Mouse (Mus musculus) liver, embryonic 11.5 days (tissue): ENCODE results near the gene Enox1. TPM values are rescaled to one million over a fixed set of nuclear protein-coding genes. Genes with fewer than 3 reads are reported as not detected.
A peak's percentile ranks its signal among the peaks of the same experiment; 100 is the strongest.

Source experiments
- ATAC-seq: fragments of 200-750 bp; cut with Nextera tagmentation; replicated peaks from 2 replicates; pipeline ENCODE4 v1.8.0; 2017; ENCODE audit warnings: moderate number of reproducible peaks, mild to moderate bottlenecking, moderate TSS enrichment, moderate library complexity; ENCODE audit not compliant: low FRiP score
- DNase-seq: peaks from one replicate; pipeline ENCODE4 v3.0.0-alpha.2; 2017; ENCODE audit warnings: low spot score
- H3K27ac ChIP-seq: fragments of 300-500 bp; sonication (generic); 2 replicates; pipeline ENCODE4 v1.5.1; 2014; ENCODE audit warnings: mild to moderate bottlenecking, low read depth, low read length, control low read depth
- H3K27me3 ChIP-seq: fragments of 300-500 bp; sonication (generic); replicated peaks from 2 replicates; pipeline ENCODE4 v1.6.1; 2014; ENCODE audit warnings: low read length, mixed read lengths; ENCODE audit not compliant: control insufficient read depth, insufficient read depth
- H3K36me3 ChIP-seq: fragments of 300-500 bp; sonication (generic); 2 replicates; pipeline ENCODE4 v1.6.1; 2014; ENCODE audit warnings: mild to moderate bottlenecking, low read length, moderate library complexity, mixed read lengths; ENCODE audit not compliant: control insufficient read depth, insufficient read depth
- H3K4me1 ChIP-seq: fragments of 300-500 bp; sonication (generic); replicated peaks from 2 replicates; pipeline ENCODE4 v1.6.1; 2014; ENCODE audit warnings: low read length, mixed read lengths; ENCODE audit not compliant: control insufficient read depth, insufficient read depth
- H3K4me2 ChIP-seq: fragments of 300-500 bp; sonication (generic); 2 replicates; pipeline ENCODE4 v1.6.1; 2014; ENCODE audit warnings: mild to moderate bottlenecking, control low read depth, moderate library complexity
- H3K4me3 ChIP-seq: fragments of 300-500 bp; sonication (generic); 2 replicates; pipeline ENCODE4 v1.5.1; 2014; ENCODE audit warnings: low read depth, low read length, control low read depth
- H3K9ac ChIP-seq: fragments of 300-500 bp; sonication (generic); 2 replicates; pipeline ENCODE4 v1.6.1; 2014; ENCODE audit warnings: low read depth, low read length, control low read depth
- H3K9me3 ChIP-seq: fragments of 300-500 bp; sonication (generic); 2 replicates; pipeline ENCODE4 v1.6.1; 2016; ENCODE audit warnings: low read length, inconsistent platforms, mixed read lengths; ENCODE audit not compliant: control insufficient read depth
- WGBS: fragments of 180-500 bp; shearing (Covaris S2); extraction: QIAGEN DNeasy Blood & Tissue Kit; methylation state at CpG from one replicate; pipeline ENCODE4 v1.1.7; 2014; 5-methylcytosine and 5-hydroxymethylcytosine counted together
- polyA plus RNA-seq: library from polyadenylated mRNA; unstranded; fragments of >200 nt; fragmentation: Nextera tagmentation; extraction: Ambion mirVana; gene quantifications from 2 replicates; pipeline ENCODE4 v1.2.1, GENCODE M21; 2014

Enox1 gene
- polyA plus RNA-seq, 1 experiment from 2014 or later = 0.92 TPM

DNA sequence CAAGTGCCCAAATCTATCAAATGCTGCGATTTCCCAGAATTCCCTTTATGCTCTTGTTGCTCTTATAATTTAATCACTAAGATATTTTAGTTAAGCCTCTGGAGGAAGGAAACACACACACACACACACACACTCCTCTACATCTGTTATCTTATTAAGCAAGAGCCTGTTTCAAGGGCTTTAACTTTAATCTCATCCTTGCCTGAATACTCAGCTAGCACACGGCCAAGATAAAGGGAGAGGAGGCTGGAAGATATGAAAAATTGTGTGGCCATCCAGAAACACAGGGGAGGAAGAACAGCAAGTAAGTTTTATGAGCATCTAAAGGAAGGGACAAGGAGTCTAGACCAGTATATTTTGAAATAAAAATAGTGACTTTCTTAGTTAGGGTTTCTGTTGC is 489.6 kb downstream of the Enox1 start:
- no peaks in the 10 kb centered on the region for H3K9me3 ChIP-seq
- WGBS = 74% methylated on average over 2 of the region's 2 CpGs
- DNase-seq (no peak), ATAC-seq (no peak)
- H3K4me1 ChIP-seq = no peaks in the 10 kb centered on the region
- no peak overlapping the region for H3K9ac ChIP-seq
- no peak overlapping the region for H3K4me2 ChIP-seq
- H3K4me3 ChIP-seq = no peak overlapping the region
- no peak overlapping the region for H3K27ac ChIP-seq
- no peaks in the 10 kb centered on the region for H3K27me3 ChIP-seq
- no peaks in the 10 kb centered on the region for H3K36me3 ChIP-seq

DNA sequence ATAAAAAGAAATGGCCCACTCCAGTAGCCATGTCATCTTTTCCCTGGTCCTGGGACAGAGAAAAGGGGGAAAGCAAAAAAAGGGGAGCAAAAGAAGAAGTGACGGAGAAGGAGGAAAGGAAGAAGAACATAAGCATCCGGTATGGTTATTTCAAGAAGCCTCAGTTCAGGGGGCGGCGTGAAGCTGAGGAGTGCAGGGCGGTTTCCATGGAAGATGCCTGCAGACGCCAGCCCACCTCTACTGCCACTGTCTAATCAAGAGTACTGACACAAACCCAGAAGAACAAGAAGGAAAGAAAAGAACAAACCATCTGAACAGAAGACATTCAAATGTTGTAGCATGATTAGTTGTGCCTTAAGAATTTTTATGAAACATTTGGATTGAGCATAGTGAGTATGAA is 490.5 kb downstream of the Enox1 start:
- no peaks in the 10 kb centered on the region for H3K36me3 ChIP-seq
- 92% methylated on average over 6 of the region's 6 CpGs for WGBS
- H3K9me3 ChIP-seq = no peaks in the 10 kb centered on the region
- no peaks in the 10 kb centered on the region for H3K27me3 ChIP-seq
- no peak overlapping the region for H3K27ac ChIP-seq
- DNase-seq (no peak), ATAC-seq (no peak)
- no peaks in the 10 kb centered on the region for H3K4me1 ChIP-seq
- H3K4me3 ChIP-seq = no peak overlapping the region
- H3K9ac ChIP-seq = no peak overlapping the region
- H3K4me2 ChIP-seq = no peak overlapping the region

DNA sequence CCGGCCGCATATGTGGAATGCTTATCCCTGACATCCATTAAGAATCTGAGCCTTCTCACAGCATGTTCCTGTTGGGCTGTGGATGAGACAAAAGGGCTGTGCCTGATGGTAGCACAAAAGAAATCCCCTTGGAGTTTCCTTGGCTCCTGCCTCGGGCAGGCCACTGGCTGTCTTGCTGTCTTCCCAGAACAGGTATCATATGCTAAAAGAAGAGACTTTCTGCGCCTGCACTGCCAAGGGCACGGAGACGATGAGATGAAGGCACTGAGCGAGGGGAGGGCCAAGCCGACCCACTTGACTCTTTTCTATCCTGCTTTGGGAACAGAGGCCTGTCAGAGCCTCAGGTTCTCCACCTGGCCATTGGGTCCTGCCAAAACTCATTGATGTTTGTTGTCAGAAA is 491.7 kb downstream of the Enox1 start:
- Histone ChIP-seq H3K27me3 (no peaks in the 10 kb centered on the region), H3K36me3 (no peaks in the 10 kb centered on the region), H3K4me3 (no peak overlapping the region), H3K9ac (no peak overlapping the region), H3K27ac (no peak overlapping the region), H3K4me2 (no peak overlapping the region), H3K4me1 (no peaks in the 10 kb centered on the region), H3K9me3 (no peaks in the 10 kb centered on the region)
- ATAC-seq (no peak), DNase-seq (no peak)
- 83% methylated on average over 8 of the region's 8 CpGs for WGBS

DNA sequence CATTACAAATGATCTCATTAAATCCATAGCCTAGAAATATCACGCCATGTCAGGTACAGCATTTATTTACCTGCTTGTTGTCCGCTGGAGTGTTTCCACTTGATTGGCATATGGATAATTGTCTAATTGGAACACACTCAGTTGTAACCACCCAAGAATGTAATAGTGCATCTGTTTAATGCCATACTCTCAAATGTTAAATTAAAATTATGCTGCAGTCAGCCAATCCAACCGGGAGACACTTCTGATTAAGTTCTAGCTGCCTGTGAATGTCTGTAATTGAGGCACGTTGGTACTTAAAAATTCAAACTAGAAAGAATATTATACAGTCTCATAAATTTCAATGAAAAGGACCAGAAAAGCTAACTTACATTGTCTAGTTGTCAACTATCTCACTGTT is 502.2 kb downstream of the Enox1 start:
- H3K4me3 ChIP-seq = no peak overlapping the region
- H3K9me3 ChIP-seq = peaks cover 5% of the 10 kb centered on the region; the same call in 1 of the 2 replicates
- H3K4me2 ChIP-seq = no peak overlapping the region
- no peak overlapping the region for H3K27ac ChIP-seq
- no peaks in the 10 kb centered on the region for H3K27me3 ChIP-seq
- ATAC-seq (no peak), DNase-seq (no peak)
- H3K4me1 ChIP-seq = no peaks in the 10 kb centered on the region; the same call in 1 of the 2 replicates
- H3K36me3 ChIP-seq = no peaks in the 10 kb centered on the region
- 83% methylated on average over 4 of the region's 4 CpGs for WGBS
- no peak overlapping the region for H3K9ac ChIP-seq

DNA sequence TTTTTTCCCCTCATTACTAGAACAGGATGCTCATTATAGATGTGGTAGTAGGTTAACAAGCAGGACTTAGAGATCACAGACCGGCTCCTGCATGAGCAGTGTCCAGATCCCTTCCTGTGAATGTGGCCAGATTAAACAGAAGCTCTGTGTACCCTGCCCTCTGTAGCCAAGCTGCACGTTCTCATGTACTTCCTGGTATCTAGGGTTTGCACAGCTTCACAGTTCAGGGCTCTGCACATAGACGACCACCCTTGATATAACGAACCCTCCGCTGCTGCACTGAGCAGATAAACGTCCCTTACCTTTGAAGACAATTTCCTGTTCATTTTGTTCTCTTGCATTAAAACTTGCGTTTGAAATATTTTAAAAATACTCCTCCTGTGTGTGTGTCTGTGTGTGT is 505.7 kb downstream of the Enox1 start:
- H3K36me3 ChIP-seq = no peaks in the 10 kb centered on the region
- no peaks in the 10 kb centered on the region for H3K9me3 ChIP-seq
- ATAC-seq (peak; percentile 51), DNase-seq (no peak)
- H3K27me3 ChIP-seq = no peaks in the 10 kb centered on the region
- no peak overlapping the region for H3K9ac ChIP-seq
- 42% methylated on average over 7 of the region's 7 CpGs for WGBS
- H3K4me1 ChIP-seq = no peaks in the 10 kb centered on the region; the same call in 1 of the 2 replicates
- no peak overlapping the region for H3K4me3 ChIP-seq
- H3K4me2 ChIP-seq = no peak overlapping the region
- H3K27ac ChIP-seq = no peak overlapping the region

DNA sequence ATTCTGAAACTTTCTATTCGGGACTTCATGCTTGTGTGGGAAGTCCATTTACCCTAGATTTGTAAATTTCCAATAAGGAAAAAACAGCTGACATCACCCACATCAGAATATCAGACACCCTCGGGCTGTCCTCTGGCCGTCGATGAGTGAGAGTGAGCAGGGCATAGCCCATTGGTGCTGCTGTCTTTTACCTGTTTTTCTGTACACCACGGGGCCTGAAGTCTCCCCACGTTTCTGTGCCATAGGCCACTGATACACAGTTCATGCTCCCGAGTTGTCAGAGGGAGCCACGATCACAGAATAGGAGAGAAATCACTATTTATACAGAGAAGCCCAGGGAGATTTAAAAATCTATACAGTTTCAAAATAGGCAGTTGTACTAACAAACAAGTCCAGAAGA is 506.4 kb downstream of the Enox1 start:
- Histone ChIP-seq H3K4me2 (no peak overlapping the region), H3K4me1 (no peaks in the 10 kb centered on the region; the same call in 1 of the 2 replicates), H3K36me3 (no peaks in the 10 kb centered on the region), H3K9ac (no peak overlapping the region), H3K27ac (no peak overlapping the region), H3K4me3 (no peak overlapping the region), H3K27me3 (no peaks in the 10 kb centered on the region), H3K9me3 (no peaks in the 10 kb centered on the region)
- 75% methylated on average over 8 of the region's 8 CpGs for WGBS
- ATAC-seq (no peak), DNase-seq (no peak)

DNA sequence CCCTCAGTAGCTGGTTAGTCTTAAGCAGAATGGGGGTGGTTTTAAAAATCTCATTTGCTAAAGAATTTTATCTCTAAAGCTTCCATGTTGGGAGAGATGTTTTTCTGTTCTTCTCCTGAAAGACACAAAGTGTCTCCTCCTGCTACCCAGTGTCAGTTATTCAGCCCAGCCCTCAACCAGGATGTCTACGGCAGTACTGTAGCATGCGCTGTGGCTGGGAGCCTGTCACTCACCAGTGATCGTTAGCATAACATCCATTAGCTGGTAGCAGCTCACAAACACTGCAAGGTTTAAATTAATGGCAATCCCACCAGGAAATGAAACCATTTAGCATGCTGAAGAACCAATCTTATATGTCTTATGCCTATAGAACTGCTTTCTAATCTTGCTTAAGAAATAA is 511.5 kb downstream of the Enox1 start:
- Histone ChIP-seq H3K4me1 (peaks cover 5% of the 10 kb centered on the region; the same call in 1 of the 2 replicates), H3K27me3 (no peaks in the 10 kb centered on the region), H3K36me3 (no peaks in the 10 kb centered on the region), H3K9me3 (no peaks in the 10 kb centered on the region), H3K4me3 (no peak overlapping the region), H3K27ac (no peak overlapping the region), H3K9ac (no peak overlapping the region), H3K4me2 (no peak overlapping the region)
- ATAC-seq = no peak
- DNase-seq = no peak
- 67% methylated on average over 3 of the region's 3 CpGs for WGBS

DNA sequence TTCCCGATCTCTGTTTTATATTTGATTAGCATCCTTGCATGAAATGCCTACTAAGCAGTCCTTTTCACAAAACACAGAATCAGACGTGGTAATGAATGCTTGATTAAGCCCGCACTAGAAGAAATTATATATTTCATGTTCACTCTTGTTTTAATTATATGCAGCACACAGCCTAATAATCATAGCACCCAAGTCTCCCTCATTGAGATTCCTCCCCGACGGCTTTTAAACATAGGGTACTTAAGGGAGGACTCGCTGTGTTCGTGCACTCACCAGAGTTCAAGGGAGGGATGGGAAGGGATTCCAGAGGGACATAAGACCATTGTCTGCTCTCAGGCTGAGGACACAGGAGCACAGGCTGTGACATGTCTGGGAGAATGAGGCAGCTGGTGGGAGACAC is 512.9 kb downstream of the Enox1 start:
- Histone ChIP-seq H3K4me2 (no peak overlapping the region), H3K4me3 (no peak overlapping the region), H3K9ac (no peak overlapping the region), H3K9me3 (no peaks in the 10 kb centered on the region), H3K27me3 (no peaks in the 10 kb centered on the region), H3K4me1 (peaks cover 5% of the 10 kb centered on the region; the same call in 1 of the 2 replicates), H3K27ac (no peak overlapping the region), H3K36me3 (no peaks in the 10 kb centered on the region)
- 85% methylated on average over 7 of the region's 7 CpGs for WGBS
- ATAC-seq (no peak), DNase-seq (no peak)

DNA sequence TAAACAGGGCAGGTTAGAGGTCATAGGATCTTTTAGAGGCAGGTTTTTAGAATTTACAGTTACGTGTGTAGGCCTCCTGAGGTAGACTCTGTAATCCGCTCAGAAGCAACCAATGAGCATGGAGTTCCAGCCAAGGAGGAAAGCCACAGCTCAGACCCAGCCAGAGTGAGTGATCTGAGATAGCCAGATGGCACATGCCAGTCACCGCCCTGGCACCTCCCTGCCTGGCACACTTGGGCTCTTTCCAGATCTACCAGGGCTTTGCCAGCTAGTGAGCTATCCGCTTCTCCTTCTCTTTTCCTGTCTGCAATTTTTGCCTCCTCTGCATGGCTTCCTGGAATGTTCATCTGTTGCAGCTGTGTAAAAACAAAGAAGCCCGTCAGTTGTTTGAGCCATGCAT is 514.4 kb downstream of the Enox1 start:
- Histone ChIP-seq H3K27me3 (no peaks in the 10 kb centered on the region), H3K9me3 (no peaks in the 10 kb centered on the region), H3K4me1 (peaks cover 5% of the 10 kb centered on the region; the same call in 1 of the 2 replicates), H3K36me3 (no peaks in the 10 kb centered on the region), H3K4me3 (no peak overlapping the region), H3K9ac (no peak overlapping the region), H3K27ac (no peak overlapping the region), H3K4me2 (no peak overlapping the region)
- 80% methylated on average over 5 of the region's 5 CpGs for WGBS
- no peak for ATAC-seq
- no peak for DNase-seq
